Mouse (Mus musculus): ENCODE results near the gene Aff1. TPM values are rescaled to one million over a fixed set of nuclear protein-coding genes. Genes with fewer than 3 reads are reported as not detected.

Aff1 gene
- total and polyA plus RNA-seq, 2 experiments from 2014 or later: 6.5 to 29.0 TPM

GRCm38 (mm10) chr5:103774703-103775333, 82.6 kb downstream of the Aff1 start:
- Histone ChIP-seq H3K36me3 (replicated peaks; ENCODE audit: control insufficient read depth, insufficient read depth, low read length) (no peaks in the 10 kb centered on the region), H3K27ac (ENCODE audit: low read depth) (peak overlapping the region; percentile 88), H3K4me2 (ENCODE audit: low read depth, low read length) (peak overlapping the region; percentile 11; the same call in 1 of the 2 replicates), H3K27me3 (ENCODE audit: control insufficient read depth, insufficient read depth, low read length) (no peaks in the 10 kb centered on the region), H3K4me3 (ENCODE audit: low read depth, low read length) (no peak overlapping the region), H3K9ac (replicated peaks; ENCODE audit: low read depth, low read length) (peak overlapping the region; percentile 36; the same call in 1 of the 2 replicates), H3K9me3 (replicated peaks; ENCODE audit: control insufficient read depth, low read length) (no peaks in the 10 kb centered on the region), H3K4me1 (ENCODE audit: control insufficient read depth, insufficient read depth) (peaks cover 80% of the 10 kb centered on the region)
- no peak for DNase-seq (ENCODE audit: low spot score)
- peak; percentile 9; the same call in 1 of the 2 replicates for ATAC-seq (ENCODE audit: insufficient read depth, low read depth)
- TF ChIP-seq EP300 (IDR thresholded peaks at IDR 0.05; ENCODE audit: low read depth) (no peak), CTCF (IDR thresholded peaks at IDR 0.05; ENCODE audit: low read depth) (no peak)
- 27% methylated on average over 11 of the region's 11 CpGs for WGBS

- DNase-seq (ENCODE audit: low spot score) (peak; percentile 58), ATAC-seq (ENCODE audit: insufficient read depth, low read depth) (peak; percentile 58; the same call in 1 of the 2 replicates)
- no peak for TF ChIP-seq EP300 (IDR thresholded peaks at IDR 0.05; ENCODE audit: low read depth)
- TF ChIP-seq CTCF (IDR thresholded peaks at IDR 0.05; ENCODE audit: low read depth): no peak
- Histone ChIP-seq H3K27me3 (ENCODE audit: control insufficient read depth, insufficient read depth, low read length) (no peaks in the 10 kb centered on the region), H3K9me3 (replicated peaks; ENCODE audit: control insufficient read depth, low read length) (no peaks in the 10 kb centered on the region), H3K9ac (replicated peaks; ENCODE audit: low read depth, low read length) (no peak overlapping the region), H3K4me1 (ENCODE audit: control insufficient read depth, insufficient read depth) (peaks cover 77% of the 10 kb centered on the region), H3K27ac (ENCODE audit: low read depth) (peak overlapping the region; percentile 88), H3K4me3 (ENCODE audit: low read depth, low read length) (no peak overlapping the region), H3K36me3 (replicated peaks; ENCODE audit: control insufficient read depth, insufficient read depth, low read length) (no peaks in the 10 kb centered on the region), H3K4me2 (ENCODE audit: low read depth, low read length) (peak overlapping the region; percentile 11; the same call in 1 of the 2 replicates)
- 37% methylated on average over 13 of the region's 13 CpGs for WGBS
These were observed 83.3 kb downstream of the Aff1 start for GRCm38 (mm10) chr5:103775429-103775828.

- WGBS: 83% methylated on average over 4 of the region's 4 CpGs
- H3K36me3 ChIP-seq (replicated peaks; ENCODE audit: control insufficient read depth, insufficient read depth, low read length): no peaks in the 10 kb centered on the region
- TF ChIP-seq CTCF (IDR thresholded peaks at IDR 0.05; ENCODE audit: low read depth) (no peak), EP300 (IDR thresholded peaks at IDR 0.05; ENCODE audit: low read depth) (no peak)
These were observed 84.7 kb downstream of the Aff1 start for GRCm38 (mm10) chr5:103776842-103777241.

GRCm38 (mm10) chr5:103777446-103777845, 85.3 kb downstream of the Aff1 start:
- Histone ChIP-seq H3K36me3 (replicated peaks; ENCODE audit: control insufficient read depth, insufficient read depth, low read length) (no peaks in the 10 kb centered on the region), H3K27me3 (ENCODE audit: control insufficient read depth, insufficient read depth, low read length) (no peaks in the 10 kb centered on the region), H3K27ac (ENCODE audit: low read depth) (peak overlapping the region; percentile 87; the same call in 1 of the 2 replicates), H3K4me2 (ENCODE audit: low read depth, low read length) (peak overlapping the region; percentile 61), H3K4me1 (ENCODE audit: control insufficient read depth, insufficient read depth) (peaks cover 62% of the 10 kb centered on the region), H3K4me3 (ENCODE audit: low read depth, low read length) (no peak overlapping the region), H3K9me3 (replicated peaks; ENCODE audit: control insufficient read depth, low read length) (no peaks in the 10 kb centered on the region), H3K9ac (replicated peaks; ENCODE audit: low read depth, low read length) (no peak overlapping the region)
- TF ChIP-seq CTCF (IDR thresholded peaks at IDR 0.05; ENCODE audit: low read depth) (no peak), EP300 (IDR thresholded peaks at IDR 0.05; ENCODE audit: low read depth) (no peak)
- 71% methylated on average over 4 of the region's 4 CpGs for WGBS
- DNase-seq (ENCODE audit: low spot score) (no peak), ATAC-seq (ENCODE audit: insufficient read depth, low read depth) (no peak)

More at GRCm38 (mm10) chr5:103776842-103777241, 84.7 kb downstream of the Aff1 start:
- Histone ChIP-seq H3K4me3 (ENCODE audit: low read depth, low read length) (no peak overlapping the region), H3K4me2 (ENCODE audit: low read depth, low read length) (no peak overlapping the region), H3K27ac (ENCODE audit: low read depth) (no peak overlapping the region), H3K9me3 (replicated peaks; ENCODE audit: control insufficient read depth, low read length) (no peaks in the 10 kb centered on the region), H3K4me1 (ENCODE audit: control insufficient read depth, insufficient read depth) (peaks cover 68% of the 10 kb centered on the region), H3K9ac (replicated peaks; ENCODE audit: low read depth, low read length) (no peak overlapping the region), H3K27me3 (ENCODE audit: control insufficient read depth, insufficient read depth, low read length) (no peaks in the 10 kb centered on the region)
- ATAC-seq (ENCODE audit: insufficient read depth, low read depth) (no peak), DNase-seq (ENCODE audit: low spot score) (no peak)

GRCm38 (mm10) chr5:103778314-103779117, 86.3 kb downstream of the Aff1 start:
- peak overlapping the region; percentile 43; the same call in 1 of the 2 replicates for H3K9ac ChIP-seq (replicated peaks; ENCODE audit: low read depth, low read length)
- H3K4me3 ChIP-seq (ENCODE audit: low read depth, low read length): peak overlapping the region; percentile 32

More at GRCm38 (mm10) chr5:103778314-103779117, 86.3 kb downstream of the Aff1 start:
- TF ChIP-seq CTCF (IDR thresholded peaks at IDR 0.05; ENCODE audit: low read depth) (no peak), EP300 (IDR thresholded peaks at IDR 0.05; ENCODE audit: low read depth) (no peak)
- Histone ChIP-seq H3K27ac (ENCODE audit: low read depth) (peak overlapping the region; percentile 87), H3K36me3 (replicated peaks; ENCODE audit: control insufficient read depth, insufficient read depth, low read length) (peaks cover 6% of the 10 kb centered on the region; the same call in 1 of the 2 replicates), H3K9me3 (replicated peaks; ENCODE audit: control insufficient read depth, low read length) (no peaks in the 10 kb centered on the region), H3K4me1 (ENCODE audit: control insufficient read depth, insufficient read depth) (peaks cover 54% of the 10 kb centered on the region), H3K27me3 (ENCODE audit: control insufficient read depth, insufficient read depth, low read length) (no peaks in the 10 kb centered on the region), H3K4me2 (ENCODE audit: low read depth, low read length) (peak overlapping the region; percentile 61)
- 15% methylated on average over 17 of the region's 17 CpGs for WGBS
- peak; percentile 76 for ATAC-seq (ENCODE audit: insufficient read depth, low read depth)
- peak; percentile 79 for DNase-seq (ENCODE audit: low spot score)
